Mouse (Mus musculus): ENCODE data around the gene Hcfc1r1. TPM values are rescaled to one million over a fixed set of nuclear protein-coding genes. Genes with fewer than 3 reads are reported as not detected.

Gene Hcfc1r1
- total RNA-seq, 2 experiments from 2014 or later, result 119 to 126 TPM

GRCm38 (mm10) chr17:23705525-23706104 lies 32.2 kb downstream of the Hcfc1r1 start:
- no peak for DNase-seq
- intact Hi-C loops (cut with DNase I), result no loop called here

GRCm38 (mm10) chr17:23706212-23706611 lies 32.8 kb downstream of the Hcfc1r1 start:
- intact Hi-C loops (cut with DNase I), result no loop called here
- DNase-seq, result peak; percentile 82

GRCm38 (mm10) chr17:23717003-23717402 lies 43.6 kb downstream of the Hcfc1r1 start:
- DNase-seq, result no peak
- intact Hi-C loops (cut with DNase I), result no loop called here

GRCm38 (mm10) chr17:23719455-23719854 lies 46.1 kb downstream of the Hcfc1r1 start:
- intact Hi-C loops (cut with DNase I), result no loop called here
- no peak for DNase-seq

- DNase-seq, result no peak
- intact Hi-C loops (cut with DNase I), result no loop called here
Observed at GRCm38 (mm10) chr17:23721886-23722285, 48.5 kb downstream of the Hcfc1r1 start.

- intact Hi-C loops (cut with DNase I), result no loop called here
- no peak for DNase-seq
Observed at GRCm38 (mm10) chr17:23722376-23723125, 49.2 kb downstream of the Hcfc1r1 start, which contains the start of gene 1520401A03Rik. 1520401A03Rik (minus strand) TSS chr17:23722783.

Other genes starting within 250 kb of the Hcfc1r1 start
- not detected for gene Vmn2r117, start 193.9 kb upstream of the Hcfc1r1 start, total RNA-seq (2021)
- 1 to 10 TPM; 6.4 to 7.3 TPM for gene Zfp213, start 109.4 kb upstream of the Hcfc1r1 start, total RNA-seq (2021)
- 10 to 100 TPM; 42.1 to 42.4 TPM for gene Zfp13, start 74.1 kb upstream of the Hcfc1r1 start, total RNA-seq (2021)
- gene Zscan10, start 72.7 kb upstream of the Hcfc1r1 start, total RNA-seq (2021), result not detected
- 1 to 10 TPM; 1.5 TPM for gene Mmp25, start 28.3 kb upstream of the Hcfc1r1 start, total RNA-seq (2021)
- gene Bicdl2, start 13.1 kb upstream of the Hcfc1r1 start, total RNA-seq (2021), result not detected
- gene Thoc6, start 286 bp downstream of the Hcfc1r1 start, total RNA-seq (2021), result 10 to 100 TPM; 14.3 to 16.2 TPM
- 1 to 10 TPM; 1.3 to 1.9 TPM for gene Tnfrsf12a, start 3.9 kb downstream of the Hcfc1r1 start, total RNA-seq (2021)
- under 1 TPM in 1 of 2 experiments, not detected in 1; 0.24 TPM for gene Cldn6, start 5.7 kb downstream of the Hcfc1r1 start, total RNA-seq (2021)
- gene Cldn9, start 10.4 kb downstream of the Hcfc1r1 start, total RNA-seq (2021), result under 1 TPM in 1 of 2 experiments, not detected in 1; 0.32 TPM
- gene 1520401A03Rik, start 49.2 kb downstream of the Hcfc1r1 start, total RNA-seq (2021), result under 1 TPM in 1 of 2 experiments, not detected in 1; 0.32 TPM
- gene Pkmyt1, start 52.7 kb downstream of the Hcfc1r1 start, total RNA-seq (2021), result 1 to 10 TPM; 8.1 to 8.4 TPM
- 10 to 100 TPM; 46.4 to 50.7 TPM for gene Paqr4, start 67.3 kb downstream of the Hcfc1r1 start, total RNA-seq (2021)
- under 1 TPM; 0.46 to 0.87 TPM for gene Kremen2, start 72.2 kb downstream of the Hcfc1r1 start, total RNA-seq (2021)
- 10 to 100 TPM; 87.6 to 92.3 TPM for gene Flywch1, start 98.0 kb downstream of the Hcfc1r1 start, total RNA-seq (2021)
- 10 to 100 TPM; 19.4 to 20.2 TPM for gene Flywch2, start 112.5 kb downstream of the Hcfc1r1 start, total RNA-seq (2021)
- gene Srrm2, start 116.9 kb downstream of the Hcfc1r1 start, total RNA-seq (2021), result 100 to 1,000 TPM; 518 to 552 TPM
- 100 to 1,000 TPM; 435 to 447 TPM for gene Elob, start 155.5 kb downstream of the Hcfc1r1 start, total RNA-seq (2021)
- under 1 TPM; 0.34 to 0.48 TPM for gene Prss33, start 162.5 kb downstream of the Hcfc1r1 start, total RNA-seq (2021)
- 1 to 10 TPM in 1 of 2 experiments, under 1 TPM in 1; 0.74 to 1.4 TPM for gene Prss32, start 170.3 kb downstream of the Hcfc1r1 start, total RNA-seq (2021)
- 1 to 10 TPM; 3.8 to 4.7 TPM for gene Prss41, start 170.6 kb downstream of the Hcfc1r1 start, total RNA-seq (2021)
- gene Prss21, start 194.5 kb downstream of the Hcfc1r1 start, total RNA-seq (2021), result not detected
- gene Dcpp1, start 207.3 kb downstream of the Hcfc1r1 start, total RNA-seq (2021), result not detected
- gene Dcpp2, start 207.3 kb downstream of the Hcfc1r1 start, total RNA-seq (2021), result not detected
- gene Dcpp3, start 243.9 kb downstream of the Hcfc1r1 start, total RNA-seq (2021), result not detected